Mouse (Mus musculus) ES-E14 (cell line): Measurements from ENCODE around the gene Adgre1.

ENCODE experiments used
- CHD2 ChIP-seq: IDR thresholded peaks from 2 replicates; pipeline ENCODE4 v1.6.1; 2014; ENCODE audit warnings: mild to moderate bottlenecking, low read depth, low read length, inconsistent platforms
- HCFC1 ChIP-seq: IDR thresholded peaks from 2 replicates; pipeline ENCODE4 v1.6.1; 2012; ENCODE audit warnings: low read length, inconsistent platforms, borderline replicate concordance; ENCODE audit not compliant: insufficient read depth
- ZC3H11A ChIP-seq: IDR thresholded peaks from 2 replicates; pipeline ENCODE4 v1.6.1; 2012; ENCODE audit warnings: low read depth, mild to moderate bottlenecking, inconsistent platforms, low read length, borderline replicate concordance
- ZNF384 ChIP-seq: IDR thresholded peaks from 2 replicates; pipeline ENCODE4 v1.6.1; 2012; ENCODE audit warnings: low read depth, low read length, inconsistent platforms

- TF ChIP-seq ZC3H11A = no peak
- no peak for TF ChIP-seq HCFC1
- no peak for TF ChIP-seq CHD2
- no peak for TF ChIP-seq ZNF384
Observed at GRCm38 (mm10) chr17:57344029-57344707, 14.3 kb upstream of the Adgre1 start.
